Mouse (Mus musculus) gastrocnemius, postnatal 4 days (tissue): ENCODE measurements around the gene Rsph14. TPM values are rescaled to one million over a fixed set of nuclear protein-coding genes. Genes with fewer than 3 reads are reported as not detected.

Source experiments
- DNase-seq, 2 experiments: peaks; one replicate each; pipeline ENCODE4 v3.0.0; 2021 to 2022; ENCODE audit warnings: low spot score in 2 of 2, mixed read lengths in 2 of 2
- total RNA-seq, 2 experiments: library from RNA; stranded (reverse); gene quantifications; 2 replicates each; pipeline ENCODE4 v1.2.3; 2021

The Rsph14 gene
- total RNA-seq, 2 experiments from 2014 or later = not detected

GRCm38 (mm10) chr10:74995377-74995776 lies 37.0 kb downstream of the Rsph14 start:
- no peak for DNase-seq

- no peak for DNase-seq
These were observed 37.5 kb downstream of the Rsph14 start for GRCm38 (mm10) chr10:74994863-74995262.

GRCm38 (mm10) chr10:74990584-74991322 lies 41.6 kb downstream of the Rsph14 start:
- no peak for DNase-seq

- no peak for DNase-seq
These were observed 42.6 kb downstream of the Rsph14 start for GRCm38 (mm10) chr10:74989814-74990213.

- DNase-seq = no peak
These were observed 44.5 kb downstream of the Rsph14 start for GRCm38 (mm10) chr10:74987698-74988470.

GRCm38 (mm10) chr10:74983176-74983575 lies 49.2 kb downstream of the Rsph14 start:
- no peak for DNase-seq

GRCm38 (mm10) chr10:74981159-74981558 lies 51.2 kb downstream of the Rsph14 start:
- no peak for DNase-seq

- no peak for DNase-seq
These were observed 54.3 kb downstream of the Rsph14 start for GRCm38 (mm10) chr10:74978056-74978455.

GRCm38 (mm10) chr10:74976429-74976828 lies 56.0 kb downstream of the Rsph14 start:
- DNase-seq = no peak

- DNase-seq = no peak
These were observed 56.8 kb downstream of the Rsph14 start for GRCm38 (mm10) chr10:74975626-74976025.

- DNase-seq = no peak
These were observed 59.4 kb downstream of the Rsph14 start for GRCm38 (mm10) chr10:74973026-74973425.

- no peak for DNase-seq
These were observed 63.1 kb downstream of the Rsph14 start for GRCm38 (mm10) chr10:74969266-74969665.

GRCm38 (mm10) chr10:74967651-74968267 lies 64.6 kb downstream of the Rsph14 start:
- no peak for DNase-seq

- peak; percentile 89 to 94 for DNase-seq
These were observed 65.4 kb downstream of the Rsph14 start, which contains the start of gene Gnaz for GRCm38 (mm10) chr10:74966850-74967451. Gene Gnaz (plus strand): TSS chr10:74967177.

- DNase-seq = no peak
These were observed 68.0 kb downstream of the Rsph14 start for GRCm38 (mm10) chr10:74964380-74964779.

GRCm38 (mm10) chr10:74952830-74953443 lies 79.4 kb downstream of the Rsph14 start:
- DNase-seq = no peak

- DNase-seq = no peak
These were observed 91.6 kb downstream of the Rsph14 start for GRCm38 (mm10) chr10:74940795-74941194.

- DNase-seq = no peak
These were observed 93.1 kb downstream of the Rsph14 start for GRCm38 (mm10) chr10:74939300-74939699.

GRCm38 (mm10) chr10:74938410-74938809 lies 94.0 kb downstream of the Rsph14 start:
- no peak for DNase-seq

GRCm38 (mm10) chr10:74937003-74937790 lies 95.2 kb downstream of the Rsph14 start:
- no peak for DNase-seq
